Comparison of ENCODE assay signal across 17 mouse cellular contexts in genomic region chr16:49969693-49970296, GRCm38 (mm10).
DNase-seq lines count a peak whose midpoint lies in the region; ATAC-seq and TF ChIP-seq lines count a peak whose summit lies in the region.
"Had no signal": no experiment of that assay in that cellular context is flagged by ENCODE, and none has a peak within 500 bp of the region (broad histone marks: within the 10 kb centered on the region; RNA-seq: fewer than 3 reads in every experiment).

No protein-coding gene starts in this region.

- H3K9me3 ChIP-seq in lung, embryonic 14.5 days (ENCODE audit: low read depth, low read length): no peaks in the 10 kb centered on the region
- no peaks in the 10 kb centered on the region for H3K9me3 ChIP-seq in intestine, embryonic 15.5 days
- H3K9me3 ChIP-seq in hindbrain, embryonic 11.5 days (ENCODE audit: control insufficient read depth, low read length): no peaks in the 10 kb centered on the region
- H3K9me3 ChIP-seq: embryonic facial prominence, embryonic 15.5 days; limb, embryonic 13.5 days; midbrain, embryonic 10.5 days had no signal

- no peak overlapping the region for H3K4me3 ChIP-seq in lung, embryonic 14.5 days (ENCODE audit: low read depth, low read length)
- H3K4me3 ChIP-seq in bone marrow macrophage, adult 2 months (ENCODE audit: insufficient read depth, low read length): no peak overlapping the region
- no peak overlapping the region for H3K4me3 ChIP-seq in intestine, embryonic 15.5 days (replicated peaks)
- H3K4me3 ChIP-seq in myocyte: no peak overlapping the region
- H3K4me3 ChIP-seq in hindbrain, embryonic 11.5 days (ENCODE audit: low read depth, low read length): no peak overlapping the region
- H3K4me3 ChIP-seq: embryonic facial prominence, embryonic 15.5 days; limb, embryonic 13.5 days; midbrain, embryonic 10.5 days had no signal

- no peak for ATAC-seq in lung, embryonic 14.5 days (ENCODE audit: insufficient read depth)
- ATAC-seq in intestine, embryonic 15.5 days: peak; percentile 41; the same call in 1 of the 2 replicates
- ATAC-seq in hindbrain, embryonic 11.5 days (ENCODE audit: low FRiP score): no peak
- ATAC-seq: hindbrain, postnatal 0 days had no signal

- H3K27me3 ChIP-seq in lung, embryonic 14.5 days (ENCODE audit: insufficient read depth, low read length): no peaks in the 10 kb centered on the region
- H3K27me3 ChIP-seq in intestine, embryonic 15.5 days (replicated peaks): no peaks in the 10 kb centered on the region
- no peaks in the 10 kb centered on the region for H3K27me3 ChIP-seq in myocyte (ENCODE audit: control insufficient read depth, insufficient read depth, insufficient read length)
- H3K27me3 ChIP-seq in hindbrain, embryonic 11.5 days (ENCODE audit: control insufficient read depth, insufficient read depth, low read length): no peaks in the 10 kb centered on the region
- H3K27me3 ChIP-seq: embryonic facial prominence, embryonic 15.5 days; limb, embryonic 13.5 days had no signal

- no peak overlapping the region for H3K4me2 ChIP-seq in lung, embryonic 14.5 days
- no peak overlapping the region for H3K4me2 ChIP-seq in intestine, embryonic 15.5 days (replicated peaks)
- H3K4me2 ChIP-seq in myocyte (ENCODE audit: low read depth): peak overlapping the region; percentile 19
- H3K4me2 ChIP-seq in hindbrain, embryonic 11.5 days (replicated peaks; ENCODE audit: low read depth, low read length): no peak overlapping the region
- H3K4me2 ChIP-seq: embryonic facial prominence, embryonic 15.5 days; heart, embryonic 11.5 days; limb, embryonic 13.5 days had no signal

- DNase-seq in lung, embryonic 14.5 days: no peak
- no peak for DNase-seq in lung, postnatal 10 days
- no peak for DNase-seq in hindbrain, embryonic 11.5 days (ENCODE audit: low spot score)
- DNase-seq in ovary, adult 18-20 months (ENCODE audit: low spot score): no peak
- DNase-seq in layer of hippocampus, postnatal 25 days (ENCODE audit: extremely low spot score in 1 of 2, low spot score in 1 of 2): no peak
- DNase-seq: embryo, embryonic 11 days; gastrocnemius, postnatal 36 days; retina, postnatal 1 day; thymus, adult 2 months had no signal

- no peak for TF ChIP-seq CTCF in lung, embryonic 14.5 days (IDR thresholded peaks at IDR 0.05; ENCODE audit: low read depth)
- no peak for TF ChIP-seq CTCF in bone marrow macrophage, adult 2 months (IDR thresholded peaks at IDR 0.05; ENCODE audit: low read depth, low read length)

- H3K9ac ChIP-seq in lung, embryonic 14.5 days: no peak overlapping the region
- no peak overlapping the region for H3K9ac ChIP-seq in intestine, embryonic 15.5 days
- no peak overlapping the region for H3K9ac ChIP-seq in hindbrain, embryonic 11.5 days (ENCODE audit: low read depth, low read length)
- H3K9ac ChIP-seq: embryonic facial prominence, embryonic 15.5 days; limb, embryonic 13.5 days had no signal

- H3K4me1 ChIP-seq in lung, embryonic 14.5 days (ENCODE audit: insufficient read depth): peaks cover 23% of the 10 kb centered on the region
- peaks cover 54% of the 10 kb centered on the region for H3K4me1 ChIP-seq in bone marrow macrophage, adult 2 months (ENCODE audit: control insufficient read depth, insufficient read depth, low read length)
- peaks cover 14% of the 10 kb centered on the region; the same call in 1 of the 2 replicates for H3K4me1 ChIP-seq in intestine, embryonic 15.5 days (replicated peaks)
- H3K4me1 ChIP-seq in hindbrain, embryonic 11.5 days (replicated peaks; ENCODE audit: control insufficient read depth, insufficient read depth, low read length): no peaks in the 10 kb centered on the region; the same call in 1 of the 2 replicates

- no peak overlapping the region for H3ac ChIP-seq in myocyte (ENCODE audit: control insufficient read depth, insufficient read length)

- H3K36me3 ChIP-seq in lung, embryonic 14.5 days (ENCODE audit: insufficient read depth): no peaks in the 10 kb centered on the region
- H3K36me3 ChIP-seq in intestine, embryonic 15.5 days: no peaks in the 10 kb centered on the region
- no peaks in the 10 kb centered on the region for H3K36me3 ChIP-seq in myocyte (ENCODE audit: control insufficient read depth, insufficient read depth)
- no peaks in the 10 kb centered on the region for H3K36me3 ChIP-seq in hindbrain, embryonic 11.5 days (ENCODE audit: control insufficient read depth, insufficient read depth, low read length)
- H3K36me3 ChIP-seq: embryonic facial prominence, embryonic 15.5 days; limb, embryonic 13.5 days; midbrain, embryonic 10.5 days had no signal

- no peak for TF ChIP-seq POLR2A in bone marrow macrophage, adult 2 months (IDR thresholded peaks at IDR 0.05; ENCODE audit: borderline replicate concordance, low read depth, low read length)
- no peak for TF ChIP-seq POLR2A in myocyte (IDR thresholded peaks at IDR 0.05; ENCODE audit: insufficient read length, low read depth)

- H3K27ac ChIP-seq in lung, embryonic 14.5 days (ENCODE audit: low read depth): peak overlapping the region; percentile 89
- H3K27ac ChIP-seq in bone marrow macrophage, adult 2 months (ENCODE audit: insufficient read depth, low read depth, low read length): peak overlapping the region; percentile 96
- no peak overlapping the region for H3K27ac ChIP-seq in intestine, embryonic 15.5 days
- no peak overlapping the region for H3K27ac ChIP-seq in hindbrain, embryonic 11.5 days (ENCODE audit: low read depth, low read length)
- H3K27ac ChIP-seq: embryonic facial prominence, embryonic 15.5 days; hindbrain, postnatal 0 days; limb, embryonic 13.5 days; midbrain, embryonic 10.5 days had no signal

- no peaks in the 10 kb centered on the region for H3K79me2 ChIP-seq in myocyte (ENCODE audit: control insufficient read depth, insufficient read depth)

- WGBS in lung, embryonic 14.5 days: 90% methylated on average over 2 of the region's 2 CpGs
- 91% methylated on average over 2 of the region's 2 CpGs for WGBS in intestine, embryonic 15.5 days
- WGBS in hindbrain, embryonic 11.5 days: 94% methylated on average over 2 of the region's 2 CpGs

TF ChIP-seq in myocyte, 11 proteins besides CTCF, POLR2A, EP300 and RAD21:
- TF ChIP-seq USF1 (IDR thresholded peaks at IDR 0.05; ENCODE audit: low read depth): no peak
- TF ChIP-seq MYOG (IDR thresholded peaks at IDR 0.05; ENCODE audit: control insufficient read depth in 1 of 3, insufficient read depth in 1 of 3, insufficient read length in 2 of 3, low read depth in 2 of 3): no peak

Comparison
In these comparisons a context has a peak if more than half of its experiments do, and no peak if none do; other contexts are left out.
1. H3K27ac ChIP-seq: peak in lung, embryonic 14.5 days (single experiment) and bone marrow macrophage, adult 2 months (single experiment); none in intestine, embryonic 15.5 days (single experiment) and hindbrain, embryonic 11.5 days (single experiment).